Mouse (Mus musculus) intestine, embryonic 16.5 days (tissue): Measurements from ENCODE around the gene Zkscan4. TPM values are rescaled to one million over a fixed set of nuclear protein-coding genes. Genes with fewer than 3 reads are reported as not detected.
"Not testable (repeated sequence)": the region's sequence is repeated elsewhere in the genome, so short reads cannot be mapped to it uniquely, and the experiment has no call there.

Experiments
- ATAC-seq: fragments of 200-750 bp; cut with Nextera tagmentation; 2 replicates; pipeline ENCODE4 v1.8.0; 2017; ENCODE audit warnings: moderate TSS enrichment, moderate library complexity
- H3K27ac ChIP-seq: fragments of 300-500 bp; sonication (generic); 2 replicates; pipeline ENCODE4 v1.5.1; 2014; ENCODE audit warnings: mild to moderate bottlenecking, low read length
- H3K27me3 ChIP-seq: fragments of 300-500 bp; sonication (generic); replicated peaks from 2 replicates; pipeline ENCODE4 v1.6.1; 2014; ENCODE audit warnings: low read length, control low read depth, mixed read lengths; ENCODE audit not compliant: control insufficient read depth, insufficient read depth
- H3K36me3 ChIP-seq: fragments of 300-500 bp; sonication (generic); 2 replicates; pipeline ENCODE4 v1.6.1; 2014; ENCODE audit warnings: low read length, control low read depth; ENCODE audit not compliant: control insufficient read depth, insufficient read depth
- H3K4me1 ChIP-seq: fragments of 300-500 bp; sonication (generic); 2 replicates; pipeline ENCODE4 v1.6.1; 2014; ENCODE audit warnings: low read length, control low read depth, mixed read lengths; ENCODE audit not compliant: control insufficient read depth, insufficient read depth
- H3K4me2 ChIP-seq: fragments of 300-500 bp; sonication (generic); 2 replicates; pipeline ENCODE4 v1.6.1; 2014; ENCODE audit warnings: low read depth, low read length, control low read depth
- H3K4me3 ChIP-seq: fragments of 300-500 bp; sonication (generic); 2 replicates; pipeline ENCODE4 v1.5.1; 2014; ENCODE audit warnings: mild to moderate bottlenecking, low read length
- H3K9ac ChIP-seq: fragments of 300-500 bp; sonication (generic); 2 replicates; pipeline ENCODE4 v1.6.1; 2014; ENCODE audit warnings: low read depth, low read length
- H3K9me3 ChIP-seq: fragments of 300-500 bp; sonication (generic); 2 replicates; pipeline ENCODE4 v1.6.1; 2016; ENCODE audit warnings: low read length, control low read depth; ENCODE audit not compliant: control insufficient read depth
- WGBS: fragments of 180-500 bp; shearing (Covaris S2); extraction: QIAGEN DNeasy Blood & Tissue Kit; methylation state at CpG from one replicate; pipeline ENCODE4 v1.1.7; 2014; 5-methylcytosine and 5-hydroxymethylcytosine counted together
- microRNA counts: library from miRNA; unstranded; fragments of <30 nt; microRNA quantifications from one replicate; lab custom pipeline; 2016
- microRNA-seq: library from miRNA; unstranded; fragments of <30 nt; microRNA quantifications from one replicate; pipeline ENCODE4, GENCODE M21; 2016
- polyA plus RNA-seq: library from polyadenylated mRNA; unstranded; fragments of >200 nt; fragmentation: Nextera tagmentation; extraction: Ambion mirVana; gene quantifications from 2 replicates; pipeline ENCODE4 v1.2.1, GENCODE M21; 2015

Gene Zkscan4
- polyA plus RNA-seq, 1 experiment from 2014 or later: 2.5 TPM

DNA sequence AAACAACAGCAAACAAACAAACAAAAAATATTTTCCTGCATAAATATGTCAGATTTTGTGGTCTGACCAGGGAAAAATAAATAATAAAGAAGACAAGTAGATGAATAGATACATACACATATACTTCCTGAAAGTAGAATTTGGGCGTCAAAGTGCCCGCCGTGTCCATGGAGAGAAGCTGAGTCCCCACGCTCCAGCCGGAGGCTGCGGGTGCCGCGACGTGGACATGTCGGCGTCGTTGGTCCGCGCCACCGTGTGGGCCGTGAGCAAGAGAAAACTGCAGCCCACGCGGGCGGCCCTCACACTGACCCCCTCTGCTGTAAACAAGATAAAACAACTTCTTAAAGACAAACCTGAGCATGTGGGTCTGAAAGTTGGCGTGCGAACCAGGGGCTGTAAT, 16.4 kb downstream of the Zkscan4 start, which contains the start of gene AK157302:
Gene AK157302 (plus strand): TSS at position 144 of the 400 bp plus-strand sequence.
- Histone ChIP-seq H3K4me3 (no peak within 1 kb of the TSS), H3K4me1 (no peaks in the 10 kb centered on the region), H3K9ac (no peak within 1 kb of the TSS), H3K9me3 (no peaks in the 10 kb centered on the region), H3K27ac (no peak within 1 kb of the TSS), H3K4me2 (no peak within 1 kb of the TSS), H3K36me3 (no peaks in the 10 kb centered on the region), H3K27me3 (no peaks in the 10 kb centered on the region)
- 91% methylated on average over 21 of the region's 21 CpGs for WGBS
- ATAC-seq: no peak

DNA sequence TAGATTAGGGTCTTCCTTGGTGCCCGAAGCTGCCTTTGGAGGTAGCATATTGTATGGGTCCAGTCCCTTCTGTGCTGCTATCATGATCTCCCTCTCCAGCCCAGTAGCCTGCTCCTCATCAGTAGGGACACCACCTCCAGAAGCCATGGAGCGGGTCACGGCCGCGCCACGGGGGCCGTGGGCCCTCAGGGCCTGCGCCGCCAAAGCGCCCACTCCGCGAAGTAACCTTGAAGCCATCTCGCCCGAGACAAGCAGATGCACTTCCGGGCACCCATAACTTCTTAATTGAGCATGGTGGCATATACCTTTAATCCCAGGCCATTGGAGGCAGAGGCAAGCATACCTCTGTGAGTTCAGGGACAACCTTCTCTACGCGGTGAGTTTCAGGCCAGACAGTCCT, 22.5 kb downstream of the Zkscan4 start, which contains the start of gene Gm11273:
Gene Gm11273 (minus strand): TSS at position 237 of the 400 bp plus-strand sequence.
- not testable (repeated sequence) for H3K4me2 ChIP-seq, H3K36me3 ChIP-seq, ATAC-seq, H3K9ac ChIP-seq, H3K9me3 ChIP-seq, H3K27ac ChIP-seq, H3K27me3 ChIP-seq, H3K4me3 ChIP-seq, H3K4me1 ChIP-seq
- 92% methylated on average over 17 of the region's 17 CpGs for WGBS

GRCm38 (mm10) chr13:21502296-21502695, 23.6 kb downstream of the Zkscan4 start:
- H3K27me3 ChIP-seq: no peaks in the 10 kb centered on the region
- H3K4me3 ChIP-seq: no peak overlapping the region
- ATAC-seq: no peak
- no peak overlapping the region for H3K4me2 ChIP-seq
- H3K27ac ChIP-seq: no peak overlapping the region
- H3K9ac ChIP-seq: no peak overlapping the region
- no peaks in the 10 kb centered on the region for H3K36me3 ChIP-seq
- no peaks in the 10 kb centered on the region for H3K9me3 ChIP-seq
- 91% methylated on average over 5 of the region's 5 CpGs for WGBS
- H3K4me1 ChIP-seq: no peaks in the 10 kb centered on the region

DNA sequence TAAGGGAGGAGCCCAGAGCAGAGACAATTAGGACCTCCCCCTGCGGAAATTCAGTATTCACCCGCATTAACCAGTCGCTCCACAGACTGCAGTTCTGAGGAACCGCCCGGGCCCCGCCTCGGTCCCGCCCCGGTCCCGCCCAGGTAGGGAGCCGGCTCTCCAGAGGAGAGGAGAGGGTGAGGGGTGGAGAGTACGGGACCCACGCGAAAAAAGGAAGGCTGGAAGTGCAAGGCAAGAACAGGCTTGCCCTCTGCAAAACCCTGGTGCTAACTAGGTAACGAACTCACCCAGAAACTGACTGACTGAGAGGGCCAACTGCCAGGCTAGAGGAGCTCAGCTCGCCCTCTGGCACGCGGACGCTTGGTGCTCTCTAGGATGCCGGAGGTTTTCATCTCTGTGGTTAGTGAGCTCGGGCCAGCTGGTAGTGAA, 27.5 kb downstream of the Zkscan4 start:
- Histone ChIP-seq H3K36me3 (no peaks in the 10 kb centered on the region), H3K27ac (peak overlapping the region; percentile 70), H3K27me3 (no peaks in the 10 kb centered on the region), H3K9me3 (no peaks in the 10 kb centered on the region), H3K9ac (peak overlapping the region; percentile 82), H3K4me1 (no peaks in the 10 kb centered on the region), H3K4me3 (peak overlapping the region; percentile 80), H3K4me2 (peak overlapping the region; percentile 63)
- ATAC-seq: peak; percentile 100
- under 1% methylated on average over 21 of the region's 21 CpGs for WGBS

GRCm38 (mm10) chr13:21530136-21530535, 51.4 kb downstream of the Zkscan4 start:
- Histone ChIP-seq H3K4me3 (peak overlapping the region; percentile 33), H3K4me2 (peak overlapping the region; percentile 58), H3K9ac (peak overlapping the region; percentile 45; the same call in 1 of the 2 replicates), H3K9me3 (no peaks in the 10 kb centered on the region), H3K36me3 (peaks cover 8% of the 10 kb centered on the region), H3K27ac (no peak overlapping the region), H3K4me1 (no peaks in the 10 kb centered on the region), H3K27me3 (no peaks in the 10 kb centered on the region)
- WGBS: 41% methylated on average over 7 of the region's 7 CpGs
- ATAC-seq: no peak

DNA sequence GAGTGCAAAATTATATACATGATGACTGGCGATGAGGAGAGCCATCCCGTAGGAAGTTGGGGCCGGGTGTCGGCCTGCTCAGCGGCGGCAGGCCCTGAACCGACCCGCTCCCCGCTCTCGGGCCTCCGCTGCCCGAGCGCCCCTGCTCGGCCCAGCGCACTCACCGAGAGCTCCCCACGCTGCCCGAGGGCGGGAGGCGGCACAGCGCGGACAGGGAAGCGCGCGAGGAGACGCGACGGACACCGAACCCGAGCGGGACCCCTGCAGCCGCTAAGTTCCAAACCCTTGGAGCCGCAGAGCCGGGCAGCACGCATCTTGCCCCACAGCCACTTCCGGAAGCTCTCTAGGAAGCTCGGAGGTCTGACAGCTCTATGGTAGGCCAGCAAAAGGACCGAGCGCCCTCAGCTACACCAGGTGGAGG, 52.1 kb downstream of the Zkscan4 start, which contains the start of gene Zkscan8:
Gene Zkscan8 (minus strand): TSS at position 340 of the 421 bp plus-strand sequence.
- H3K9me3 ChIP-seq: no peaks in the 10 kb centered on the region
- no peaks in the 10 kb centered on the region for H3K4me1 ChIP-seq
- peak; percentile 100 for ATAC-seq
- H3K27ac ChIP-seq: peak within 1 kb of the TSS; percentile 92
- peaks cover 5% of the 10 kb centered on the region; the same call in 1 of the 2 replicates for H3K36me3 ChIP-seq
- H3K9ac ChIP-seq: peak within 1 kb of the TSS; percentile 97
- H3K27me3 ChIP-seq: no peaks in the 10 kb centered on the region
- peak within 1 kb of the TSS; percentile 86 for H3K4me3 ChIP-seq
- WGBS: under 1% methylated on average over 39 of the region's 39 CpGs
- H3K4me2 ChIP-seq: peak within 1 kb of the TSS; percentile 71

MicroRNAs within 50 kb of the gene (microRNA counts, 519-probe panel; counts per million panel counts)
- microRNA mmu-miR-1896 (lab: Ali Mortazavi, UCI): 2,748 counts per million, percentile 68 among the panel's probes with 10 or more counts

Small RNA genes lying within 50 kb of the gene (microRNA-seq; reads per million reads assigned to microRNA genes)
- gene Mir1896: not detected

Other genes starting within 250 kb of the Zkscan4 start
- gene Gpx5, start 186.2 kb upstream of the Zkscan4 start, polyA plus RNA-seq: not detected in 2 replicates
- not detected in 2 replicates for gene Gpx6, start 166.8 kb upstream of the Zkscan4 start, polyA plus RNA-seq
- not detected in 2 replicates for gene Olfr1367, start 132.0 kb upstream of the Zkscan4 start, polyA plus RNA-seq
- gene Zscan12, start 116.1 kb upstream of the Zkscan4 start, polyA plus RNA-seq: 6.6 and 7.9 TPM in 2 replicates
- gene Zkscan3, start 76.2 kb upstream of the Zkscan4 start, polyA plus RNA-seq: 61.7 and 64.5 TPM in 2 replicates
- gene Pgbd1, start 37.8 kb upstream of the Zkscan4 start, polyA plus RNA-seq: 2.4 TPM in 2 replicates
- 22.3 and 23.6 TPM in 2 replicates for gene Zscan26, start 25.2 kb upstream of the Zkscan4 start, polyA plus RNA-seq
- 1.8 and 2.0 TPM in 2 replicates for gene Nkapl, start 10.4 kb upstream of the Zkscan4 start, polyA plus RNA-seq
- not detected in 2 replicates for gene Gm10065, start 534 bp downstream of the Zkscan4 start, polyA plus RNA-seq
- 0.22 and 0.39 TPM in 2 replicates for gene AK157302, start 16.3 kb downstream of the Zkscan4 start, polyA plus RNA-seq
- 10.9 and 12.1 TPM in 2 replicates for gene Gm11273, start 22.5 kb downstream of the Zkscan4 start, polyA plus RNA-seq
- 3.0 and 3.4 TPM in 2 replicates for gene Zkscan8, start 52.2 kb downstream of the Zkscan4 start, polyA plus RNA-seq
- 0.11 and 0.17 TPM in 2 replicates for gene Olfr1366, start 63.9 kb downstream of the Zkscan4 start, polyA plus RNA-seq
- not detected in 2 replicates for gene Olfr1535, start 81.0 kb downstream of the Zkscan4 start, polyA plus RNA-seq
- not detected in 2 replicates for gene Olfr1364, start 102.9 kb downstream of the Zkscan4 start, polyA plus RNA-seq
- not detected in 2 replicates for gene Olfr1362, start 135.1 kb downstream of the Zkscan4 start, polyA plus RNA-seq
- not detected in 2 replicates for gene Olfr11, start 163.6 kb downstream of the Zkscan4 start, polyA plus RNA-seq
- not detected in 2 replicates for gene Olfr1361, start 184.5 kb downstream of the Zkscan4 start, polyA plus RNA-seq
- gene Olfr1360, start 198.5 kb downstream of the Zkscan4 start, polyA plus RNA-seq: not detected in 2 replicates
- not detected in 2 replicates for gene Olfr1359, start 219.2 kb downstream of the Zkscan4 start, polyA plus RNA-seq
- gene Hist1h2bl, start 237.2 kb downstream of the Zkscan4 start, polyA plus RNA-seq: 2.3 and 2.5 TPM in 2 replicates
- gene Hist1h2ai, start 237.5 kb downstream of the Zkscan4 start, polyA plus RNA-seq: 10.9 and 17.9 TPM in 2 replicates
- 4.8 and 9.5 TPM in 2 replicates for gene Hist1h3h, start 238.8 kb downstream of the Zkscan4 start, polyA plus RNA-seq
- gene Hist1h2bm, start 243.1 kb downstream of the Zkscan4 start, polyA plus RNA-seq: 1.7 and 3.5 TPM in 2 replicates